In the genomic region with DNA sequence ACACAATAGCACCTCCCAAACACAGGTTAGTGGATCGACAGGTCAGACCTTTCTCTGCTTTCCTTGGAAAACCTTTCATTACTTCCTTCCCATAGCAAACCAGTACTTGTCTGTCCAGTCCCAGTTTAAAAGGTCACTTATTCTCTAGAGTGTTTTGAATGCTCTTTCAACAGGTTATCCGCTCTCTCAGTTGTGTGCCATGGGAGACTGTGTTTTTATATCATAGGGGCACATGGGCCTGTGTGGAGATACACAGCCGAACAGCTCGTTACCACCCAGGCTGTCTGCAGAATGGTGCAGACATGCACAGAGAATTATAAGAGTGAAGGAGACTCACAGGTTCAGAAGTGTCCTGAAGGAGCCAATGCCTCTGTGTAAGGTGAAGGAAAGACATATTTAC, we compare ENCODE assay signal across 24 mouse cellular contexts.
"Had no signal": no experiment of that assay in that cellular context is flagged by ENCODE, and none has a peak within 500 bp of the region (broad histone marks: within the 10 kb centered on the region; RNA-seq: fewer than 3 reads in every experiment).

No protein-coding gene starts in this region.

- H3K9ac ChIP-seq: heart, embryonic 13.5 days; heart, embryonic 15.5 days; hindbrain, embryonic 13.5 days; hindbrain, embryonic 15.5 days; kidney, embryonic 15.5 days; limb, embryonic 13.5 days; limb, embryonic 15.5 days had no signal

- H3K4me1 ChIP-seq: heart, embryonic 13.5 days; heart, embryonic 15.5 days; hindbrain, embryonic 13.5 days; hindbrain, embryonic 15.5 days; kidney, embryonic 15.5 days; limb, embryonic 13.5 days; limb, embryonic 15.5 days had no signal

- H3K27me3 ChIP-seq: heart, embryonic 13.5 days; heart, embryonic 15.5 days; hindbrain, embryonic 15.5 days; kidney, embryonic 15.5 days; limb, embryonic 13.5 days; limb, embryonic 15.5 days had no signal

- DNase-seq: gastrocnemius, postnatal 14 days; gastrocnemius, postnatal 36 days; heart, adult 18-20 months; heart, postnatal 14 days; heart, postnatal 36 days; kidney, adult 11 months; kidney, adult 2 months; kidney, adult 9 months; kidney, postnatal 14 days; kidney, postnatal 36 days; layer of hippocampus, adult 9-11 months; layer of hippocampus, postnatal 36 days; left cerebral cortex, postnatal 4 days had no signal

- ATAC-seq: hindbrain, postnatal 0 days; intestine, embryonic 16.5 days had no signal

- H3K27ac ChIP-seq: heart, embryonic 13.5 days; heart, embryonic 15.5 days; hindbrain, embryonic 13.5 days; hindbrain, embryonic 15.5 days; hindbrain, postnatal 0 days; kidney, embryonic 15.5 days; kidney, postnatal 0 days; limb, embryonic 13.5 days; limb, embryonic 15.5 days had no signal

- H3K4me2 ChIP-seq: heart, embryonic 11.5 days; heart, embryonic 13.5 days; heart, embryonic 15.5 days; hindbrain, embryonic 13.5 days; hindbrain, embryonic 15.5 days; kidney, embryonic 15.5 days; limb, embryonic 13.5 days; limb, embryonic 15.5 days had no signal

- H3K36me3 ChIP-seq: heart, embryonic 13.5 days; heart, embryonic 15.5 days; hindbrain, embryonic 13.5 days; hindbrain, embryonic 15.5 days; kidney, embryonic 15.5 days; limb, embryonic 13.5 days; limb, embryonic 15.5 days had no signal

- H3K4me3 ChIP-seq: heart, embryonic 13.5 days; heart, embryonic 15.5 days; hindbrain, embryonic 13.5 days; hindbrain, embryonic 15.5 days; kidney, embryonic 15.5 days; limb, embryonic 13.5 days; limb, embryonic 15.5 days had no signal

- H3K9me3 ChIP-seq: heart, embryonic 13.5 days; heart, embryonic 15.5 days; hindbrain, embryonic 13.5 days; hindbrain, embryonic 15.5 days; kidney, embryonic 15.5 days; limb, embryonic 13.5 days; limb, embryonic 15.5 days had no signal
